ENCODE assay signal across 8 mouse cellular contexts in the genomic region with DNA sequence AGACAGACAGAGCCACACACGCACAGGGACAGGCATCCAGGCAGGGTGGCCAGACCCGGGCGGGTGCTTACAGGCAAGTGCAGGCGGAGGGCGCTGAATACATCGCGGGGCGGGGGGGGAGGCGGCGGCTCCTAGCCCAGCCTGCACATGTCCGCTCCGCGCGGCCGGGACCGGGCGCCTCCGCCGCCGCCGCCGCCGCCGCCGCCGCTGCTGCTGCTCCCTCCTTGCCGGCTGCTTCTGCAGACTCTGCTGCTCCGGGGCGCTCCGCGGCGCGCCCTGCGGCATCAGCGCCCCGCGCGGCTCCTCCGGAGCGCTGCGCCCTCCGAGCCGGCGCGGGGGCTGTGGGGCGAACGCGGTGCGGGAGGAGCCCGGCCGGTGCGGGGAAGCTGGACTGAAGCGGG. TPM values are rescaled to one million over a fixed set of nuclear protein-coding genes. Genes with fewer than 3 reads are reported as not detected.
A peak's percentile ranks its signal among the peaks of the same experiment; 100 is the strongest.
DNase-seq lines count a peak whose midpoint lies in the region; ATAC-seq and TF ChIP-seq lines count a peak whose summit lies in the region.

A gene (minus strand): TSS at position 230 of the 401 bp plus-strand sequence.

- H3K27ac ChIP-seq in neural tube, embryonic 11.5 days (ENCODE audit: low read depth, low read length) = peak within 1 kb of the TSS; percentile 73
- peak within 1 kb of the TSS; percentile 32 for H3K27ac ChIP-seq in forebrain, embryonic 13.5 days
- H3K27ac ChIP-seq in hindbrain, postnatal 0 days = peak within 1 kb of the TSS; percentile 74
- H3K27ac ChIP-seq in liver, embryonic 15.5 days (replicated peaks) = no peak within 1 kb of the TSS

- under 1% methylated on average over 32 of the region's 53 CpGs for whole genome bisulfite sequencing in neural tube, embryonic 11.5 days
- under 1% methylated on average over 30 of the region's 53 CpGs for WGBS in forebrain, embryonic 13.5 days
- under 1% methylated on average over 41 of the region's 53 CpGs for WGBS in hindbrain, postnatal 0 days
- 1% methylated on average over 48 of the region's 53 CpGs for WGBS in liver, embryonic 15.5 days (ENCODE audit: insufficient replicate concordance)

- no peaks in the 10 kb centered on the region for H3K9me3 ChIP-seq in neural tube, embryonic 11.5 days (ENCODE audit: control insufficient read depth, low read length)
- H3K9me3 ChIP-seq in forebrain, embryonic 13.5 days (replicated peaks) = no peaks in the 10 kb centered on the region
- H3K9me3 ChIP-seq in hindbrain, postnatal 0 days (ENCODE audit: low read length) = no peaks in the 10 kb centered on the region
- no peaks in the 10 kb centered on the region for H3K9me3 ChIP-seq in liver, embryonic 15.5 days (replicated peaks)

- no peak for TF ChIP-seq CTCF in hindbrain, postnatal 0 days (IDR thresholded peaks at IDR 0.05; ENCODE audit: low read depth)

- DNase-seq in neural tube, embryonic 11.5 days (ENCODE audit: low spot score) = peak; percentile 77
- no peak for DNase-seq in neural tube, embryonic 10.5 days (ENCODE audit: extremely low spot score, low spot score)
- peak; percentile 35 for DNase-seq in adrenal gland, postnatal 25 days
- DNase-seq in hindbrain, postnatal 0 days (ENCODE audit: low spot score) = peak; percentile 72
- DNase-seq in right cerebral cortex, postnatal 4 days = peak; percentile 61
- no peak for DNase-seq in urinary bladder, postnatal 14 days (ENCODE audit: low spot score)

- peak within 1 kb of the TSS; percentile 55 for H3K9ac ChIP-seq in neural tube, embryonic 11.5 days (ENCODE audit: low read length)
- H3K9ac ChIP-seq in forebrain, embryonic 13.5 days = peak within 1 kb of the TSS; percentile 66
- peak within 1 kb of the TSS; percentile 58 for H3K9ac ChIP-seq in hindbrain, postnatal 0 days (replicated peaks; ENCODE audit: low read length)
- H3K9ac ChIP-seq in liver, embryonic 15.5 days = no peak within 1 kb of the TSS

- H3K4me1 ChIP-seq in neural tube, embryonic 11.5 days (ENCODE audit: control insufficient read depth, insufficient read depth, low read length) = peaks cover 7% of the 10 kb centered on the region; the same call in 1 of the 2 replicates
- peaks cover 38% of the 10 kb centered on the region for H3K4me1 ChIP-seq in forebrain, embryonic 13.5 days
- H3K4me1 ChIP-seq in hindbrain, postnatal 0 days (ENCODE audit: insufficient read depth, low read length) = 0 out of 2 replicates have a peak, but pooled peaks cover 3% of the 10 kb centered on the region
- peaks cover 19% of the 10 kb centered on the region for H3K4me1 ChIP-seq in liver, embryonic 15.5 days (replicated peaks)

- peaks cover 20% of the 10 kb centered on the region for H3K27me3 ChIP-seq in neural tube, embryonic 11.5 days (ENCODE audit: control insufficient read depth, insufficient read depth, low read length)
- H3K27me3 ChIP-seq in forebrain, embryonic 13.5 days = peaks cover 35% of the 10 kb centered on the region
- H3K27me3 ChIP-seq in hindbrain, postnatal 0 days (ENCODE audit: insufficient read depth, low read length) = no peaks in the 10 kb centered on the region
- peaks cover 72% of the 10 kb centered on the region for H3K27me3 ChIP-seq in liver, embryonic 15.5 days

- H3K36me3 ChIP-seq in neural tube, embryonic 11.5 days (ENCODE audit: control insufficient read depth, insufficient read depth, low read length) = no peaks in the 10 kb centered on the region
- H3K36me3 ChIP-seq in forebrain, embryonic 13.5 days (ENCODE audit: poor library complexity, severe bottlenecking) = peaks cover 29% of the 10 kb centered on the region
- H3K36me3 ChIP-seq in hindbrain, postnatal 0 days (ENCODE audit: insufficient read depth, low read length) = peaks cover 27% of the 10 kb centered on the region; the same call in 1 of the 2 replicates
- peaks cover 28% of the 10 kb centered on the region for H3K36me3 ChIP-seq in liver, embryonic 15.5 days (replicated peaks)

- peak within 1 kb of the TSS; percentile 65 for H3K4me3 ChIP-seq in neural tube, embryonic 11.5 days (ENCODE audit: low read depth, low read length)
- H3K4me3 ChIP-seq in forebrain, embryonic 13.5 days = peak within 1 kb of the TSS; percentile 50
- peak within 1 kb of the TSS; percentile 63 for H3K4me3 ChIP-seq in hindbrain, postnatal 0 days (ENCODE audit: low read length)
- H3K4me3 ChIP-seq in liver, embryonic 15.5 days (replicated peaks) = peak within 1 kb of the TSS; percentile 47

- H3K4me2 ChIP-seq in neural tube, embryonic 11.5 days (ENCODE audit: low read depth) = peak within 1 kb of the TSS; percentile 78
- peak within 1 kb of the TSS; percentile 74 for H3K4me2 ChIP-seq in forebrain, embryonic 13.5 days
- peak within 1 kb of the TSS; percentile 72 for H3K4me2 ChIP-seq in hindbrain, postnatal 0 days (ENCODE audit: low read depth, low read length)
- H3K4me2 ChIP-seq in liver, embryonic 15.5 days = peak within 1 kb of the TSS; percentile 67

- ATAC-seq in neural tube, embryonic 11.5 days (ENCODE audit: insufficient read depth, low FRiP score, low TSS enrichment) = peak; percentile 42
- ATAC-seq in forebrain, embryonic 13.5 days = peak; percentile 54
- ATAC-seq in hindbrain, postnatal 0 days = peak; percentile 64
- no peak for ATAC-seq in liver, embryonic 15.5 days (ENCODE audit: insufficient read depth)

RNA-seq across cellular contexts. Expression of the gene that starts here (rescaled TPM):
- 6.8 and 9.9 TPM in 2 replicates for polyA plus RNA-seq in neural tube, embryonic 11.5 days (2014; fragmentation: Nextera tagmentation; extraction: Ambion mirVana)
- 0.79 and 1.6 TPM in 2 replicates for total RNA-seq in adrenal gland, postnatal 25 days (2021)
- polyA plus RNA-seq in forebrain, embryonic 13.5 days (2015; fragmentation: Nextera tagmentation; extraction: Ambion mirVana) = 1.6 and 2.9 TPM in 2 replicates
- 6.3 and 10.1 TPM in 2 replicates for total RNA-seq in hindbrain, postnatal 0 days (2014; rRNA removed)
- 10.0 and 10.3 TPM in 2 replicates for polyA plus RNA-seq in hindbrain, postnatal 0 days (2015; fragmentation: Nextera tagmentation; extraction: Ambion mirVana)
- 0.17 and 0.23 TPM in 2 replicates for polyA plus RNA-seq in liver, embryonic 15.5 days (2015; fragmentation: Nextera tagmentation; extraction: Ambion mirVana)

Comparison
In these comparisons a context has a peak if more than half of its experiments do, and no peak if none do; other contexts are left out.
1. DNase-seq: peak in neural tube, embryonic 11.5 days (single experiment), adrenal gland, postnatal 25 days (single experiment), hindbrain, postnatal 0 days (single experiment) and right cerebral cortex, postnatal 4 days (single experiment); none in neural tube, embryonic 10.5 days (single experiment) and urinary bladder, postnatal 14 days (single experiment).
2. Peak in every context shown above with its lines, with median percentiles within 50 percentile points of each other: H3K4me2 ChIP-seq and H3K4me3 ChIP-seq.